Mouse (Mus musculus): ENCODE measurements at regions not wholly inside any gene's neighbourhood (a gene's known extent, or its start where the extent isn't known, plus 50 kb on each side); places are given as distances from the start of the nearest gene placed in this dataset.

- no peak for DNase-seq (ENCODE audit: low spot score)
Measured at GRCm38 (mm10) chr6:98467563-98467962, 125.0 kb upstream of the Gm765 start.

- no peak for DNase-seq (ENCODE audit: low spot score)
Measured at GRCm38 (mm10) chr6:98452277-98452676, 109.7 kb upstream of the Gm765 start.

GRCm38 (mm10) chr6:98435676-98436075, 93.1 kb upstream of the Gm765 start:
- no peak for DNase-seq (ENCODE audit: low spot score)

- DNase-seq (ENCODE audit: low spot score), result no peak
Measured at GRCm38 (mm10) chr6:98433286-98433685, 90.7 kb upstream of the Gm765 start.

GRCm38 (mm10) chr6:98429120-98429519, 86.6 kb upstream of the Gm765 start:
- DNase-seq (ENCODE audit: low spot score), result no peak

GRCm38 (mm10) chr6:98402605-98403004, 60.1 kb upstream of the Gm765 start:
- DNase-seq (ENCODE audit: low spot score), result no peak

GRCm38 (mm10) chr6:98394589-98394988, 52.0 kb upstream of the Gm765 start:
- no peak for DNase-seq (ENCODE audit: low spot score)

Data from layer of hippocampus, adult 9-10 months (tissue).